Mouse (Mus musculus) embryo, embryonic 9.5 days (tissue): ENCODE results near the gene Gabrb3.

ENCODE experiments used
- DNase-seq: peaks from one replicate; pipeline ENCODE4 v3.0.0-alpha.2; 2017; ENCODE audit errors: extremely low spot score

Gene Gabrb3

DNA sequence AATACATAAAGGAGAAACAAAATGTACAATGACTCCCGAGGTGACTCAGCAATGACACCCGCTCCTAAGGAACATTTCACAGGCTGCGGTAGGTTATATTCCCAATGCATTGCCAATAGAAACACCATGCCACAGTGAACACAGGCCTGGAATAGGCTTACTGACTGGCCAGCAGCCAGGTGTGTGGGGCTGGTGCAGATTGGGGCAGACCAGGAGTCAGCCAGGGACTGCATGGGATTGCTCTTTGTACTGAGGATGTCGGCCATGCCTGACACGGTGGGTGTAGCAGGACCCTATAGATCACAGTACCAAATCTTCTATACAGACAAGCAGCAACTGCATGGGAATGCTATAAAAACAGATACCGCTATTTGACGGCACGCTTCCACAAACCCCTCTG lies 110.5 kb downstream of the Gabrb3 start:
- DNase-seq: no peak

DNA sequence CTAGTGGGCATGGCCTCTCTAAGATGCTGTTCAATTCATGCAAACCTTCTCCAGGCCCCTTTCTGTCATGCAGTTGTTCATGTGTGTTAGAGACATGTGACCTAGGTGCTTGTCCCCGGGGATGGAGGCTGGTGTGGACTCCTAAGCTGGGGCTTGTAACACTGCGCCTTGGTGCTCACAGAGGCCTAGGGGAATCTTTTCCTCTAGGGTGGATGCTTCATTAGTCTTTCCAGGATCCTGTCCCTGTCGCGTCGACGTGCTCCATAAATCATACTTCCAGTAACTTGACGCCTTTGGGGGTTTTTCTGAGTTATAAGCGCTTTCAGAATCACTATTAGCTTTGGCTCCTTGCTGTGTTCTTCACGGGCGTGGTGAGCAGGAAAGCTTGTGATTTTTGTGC lies 113.2 kb downstream of the Gabrb3 start:
- no peak for DNase-seq

DNA sequence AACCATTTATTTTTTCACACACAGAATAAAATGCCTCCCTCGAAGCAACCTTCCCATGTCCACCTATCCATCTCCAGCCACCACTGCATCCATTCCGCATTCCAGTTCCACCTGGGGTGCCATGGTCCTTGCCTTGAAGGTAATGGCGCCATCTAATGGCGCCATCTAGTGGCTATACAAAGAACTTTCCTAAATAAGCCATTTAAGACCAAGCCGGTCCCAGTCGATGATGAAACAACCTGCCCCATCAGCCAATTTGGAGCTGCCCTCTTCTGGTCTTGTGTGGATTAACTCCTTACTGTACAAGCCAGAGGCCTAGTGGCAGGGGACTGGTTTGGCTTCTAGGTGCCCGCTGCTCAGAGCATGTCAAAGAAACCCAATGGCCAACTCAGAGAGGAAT lies 119.1 kb downstream of the Gabrb3 start:
- DNase-seq: peak; percentile 19

DNA sequence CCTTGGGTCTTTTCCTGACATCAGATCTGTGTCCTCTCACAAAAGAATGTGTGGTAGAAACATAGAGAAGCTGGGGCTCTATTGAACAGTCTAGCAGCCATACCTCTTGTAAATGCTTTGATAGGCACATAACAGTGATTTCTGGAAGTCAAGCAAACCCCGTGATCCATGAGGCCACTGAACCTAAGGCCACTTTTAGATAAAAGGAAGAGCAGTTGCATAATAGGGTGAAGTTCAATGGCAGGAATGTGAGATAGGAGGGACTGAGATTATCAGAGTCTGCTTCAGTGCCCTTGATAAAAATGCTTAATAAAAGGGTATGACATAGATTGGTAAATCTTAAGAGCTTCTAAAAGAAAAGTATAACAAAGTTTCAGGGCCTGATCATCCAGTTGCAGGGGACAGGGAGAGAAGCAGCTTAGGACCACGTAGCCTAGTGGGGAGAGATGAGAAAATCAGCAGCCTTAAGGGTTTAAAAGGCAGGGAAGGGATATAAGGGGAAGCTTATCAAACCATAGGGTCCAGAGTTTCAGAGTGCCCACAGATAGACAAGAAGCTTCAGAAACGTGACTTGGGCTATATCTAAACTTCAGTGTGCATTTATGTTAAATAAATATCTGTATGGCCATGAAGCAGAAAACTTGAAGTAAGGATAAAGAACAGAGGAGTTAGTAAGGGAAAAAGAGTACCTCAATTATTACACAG lies 141.4 kb downstream of the Gabrb3 start:
- DNase-seq: no peak

DNA sequence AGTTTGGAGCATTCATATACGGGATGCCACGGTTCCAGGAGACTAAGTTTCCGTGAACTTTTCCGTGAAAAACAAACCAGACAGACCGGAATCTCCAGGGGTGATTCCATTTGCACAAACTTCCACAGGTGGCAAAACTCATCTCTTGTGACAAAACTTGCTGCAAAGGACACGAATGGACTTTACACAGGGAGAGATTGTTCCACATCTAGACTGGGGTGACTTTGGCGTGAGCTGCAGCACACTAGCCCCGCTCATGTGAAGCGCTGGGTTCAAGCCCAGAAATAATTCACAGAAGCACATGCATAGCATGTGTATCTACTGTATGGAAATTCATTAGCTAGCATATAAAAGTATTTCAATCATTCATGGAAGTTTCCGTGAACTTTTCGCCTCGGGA lies 144.9 kb downstream of the Gabrb3 start:
- DNase-seq: no peak

DNA sequence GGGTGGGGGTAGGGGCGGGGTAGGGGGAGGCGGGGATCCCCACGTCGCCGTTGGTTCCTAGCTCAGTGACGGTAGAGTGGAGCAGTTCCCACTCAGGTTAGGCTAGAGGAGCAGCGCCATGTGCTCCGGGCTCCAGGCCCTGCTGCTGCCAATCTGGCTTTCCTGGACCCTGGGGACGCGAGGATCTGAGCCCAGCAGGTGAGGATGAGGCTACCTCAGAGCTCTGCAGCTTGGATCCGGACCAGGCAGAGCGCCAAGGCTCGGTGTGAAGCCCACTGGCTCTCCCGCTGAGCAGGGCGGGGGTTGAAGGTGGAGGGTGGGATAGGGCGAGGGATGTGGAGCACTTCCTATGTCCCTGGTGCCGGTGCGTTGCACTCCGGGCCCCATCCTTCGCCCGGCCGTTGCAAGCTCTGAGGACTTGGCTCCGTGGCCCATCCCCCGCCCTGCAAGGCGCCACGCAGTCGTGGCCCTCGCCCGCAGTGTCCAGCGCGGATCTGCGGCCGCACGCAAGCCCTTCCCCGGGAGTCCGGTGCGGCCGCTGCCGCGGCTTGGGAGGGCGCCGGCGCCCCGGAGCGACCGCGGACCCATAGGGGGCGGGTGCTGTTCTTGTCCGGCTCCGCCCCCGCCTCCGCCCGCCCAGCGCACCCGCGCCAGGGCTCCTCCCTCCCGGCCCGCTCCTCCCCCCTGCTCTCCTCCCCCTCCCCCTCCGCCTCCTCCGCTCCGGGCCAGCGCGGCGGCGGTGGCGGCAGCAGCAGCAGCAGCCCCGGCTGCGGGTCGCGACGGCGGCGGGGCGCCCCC lies 171.2 kb downstream of the Gabrb3 start:
- peak; percentile 88 for DNase-seq

DNA sequence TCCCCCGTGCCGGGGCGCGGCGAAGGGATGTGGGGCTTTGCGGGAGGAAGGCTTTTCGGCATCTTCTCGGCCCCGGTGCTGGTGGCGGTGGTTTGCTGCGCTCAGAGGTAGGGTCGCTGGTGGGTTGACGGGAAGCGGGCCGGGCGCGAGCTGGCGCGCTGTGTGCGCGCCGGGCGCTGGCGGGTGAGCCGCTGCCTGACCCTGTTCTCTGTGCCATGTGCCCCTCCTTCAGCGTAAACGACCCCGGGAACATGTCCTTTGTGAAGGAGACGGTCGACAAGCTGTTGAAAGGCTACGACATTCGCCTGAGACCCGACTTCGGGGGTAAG lies 171.7 kb downstream of the Gabrb3 start:
- DNase-seq: no peak

DNA sequence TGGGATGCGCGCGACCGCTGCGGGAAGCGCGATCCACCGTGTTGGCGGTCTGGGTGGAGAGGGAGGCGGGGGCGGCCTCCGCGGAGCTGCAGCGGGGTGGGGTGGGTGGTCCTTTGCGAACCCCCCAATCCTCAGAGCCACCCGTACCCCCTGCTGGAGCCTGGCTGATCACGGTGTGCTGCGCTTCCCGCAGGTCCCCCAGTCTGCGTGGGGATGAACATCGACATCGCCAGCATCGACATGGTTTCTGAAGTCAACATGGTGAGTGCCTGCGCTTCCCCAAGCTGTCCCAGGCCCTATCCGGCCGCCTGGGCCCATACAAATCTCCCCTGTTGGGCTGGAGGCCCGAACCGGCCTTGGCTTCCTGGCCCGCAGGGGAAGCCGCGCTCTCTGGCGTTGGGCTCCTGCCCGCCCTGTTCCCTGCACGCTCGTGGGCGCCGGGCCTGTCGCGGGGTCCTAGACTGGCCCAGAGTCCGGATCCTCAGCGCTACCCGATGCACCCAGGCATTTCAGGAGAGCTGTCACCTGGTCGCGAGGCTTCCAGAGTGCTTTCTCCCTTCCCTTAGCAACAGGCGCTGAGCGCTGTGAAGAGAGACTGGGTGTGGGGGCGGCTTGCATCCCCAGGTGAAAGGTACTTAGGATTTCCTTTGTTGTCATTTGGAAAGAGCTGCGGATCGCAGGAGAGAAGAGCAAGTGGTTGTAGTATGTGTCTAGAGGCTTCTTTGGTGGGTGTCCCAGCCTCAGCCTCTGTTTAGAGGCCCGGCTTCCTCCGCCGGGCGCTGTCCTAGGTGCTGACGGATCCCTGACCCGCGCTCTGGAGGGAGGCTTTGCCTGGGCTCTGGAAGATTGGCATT lies 172.3 kb downstream of the Gabrb3 start:
- DNase-seq: peak; percentile 74

DNA sequence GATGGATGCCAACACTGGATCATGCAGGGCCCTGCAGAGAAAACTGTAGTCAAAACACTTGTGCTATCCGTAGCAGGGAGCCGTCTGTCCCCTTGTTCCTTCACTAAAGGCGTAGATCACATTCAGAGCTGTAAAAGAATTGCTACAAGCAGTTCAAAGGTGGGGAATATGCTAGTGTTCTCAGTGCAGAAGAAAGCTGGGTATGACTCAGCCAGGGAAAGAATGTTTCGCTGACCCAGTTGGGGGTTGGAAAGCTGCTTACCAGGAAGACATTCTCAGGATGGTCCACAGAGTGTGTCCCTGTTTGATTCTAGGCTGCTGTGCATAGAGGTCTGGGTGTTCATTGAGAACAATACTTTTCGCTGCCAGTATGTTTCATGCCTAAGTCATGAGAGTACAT lies 177.8 kb downstream of the Gabrb3 start:
- DNase-seq: no peak

DNA sequence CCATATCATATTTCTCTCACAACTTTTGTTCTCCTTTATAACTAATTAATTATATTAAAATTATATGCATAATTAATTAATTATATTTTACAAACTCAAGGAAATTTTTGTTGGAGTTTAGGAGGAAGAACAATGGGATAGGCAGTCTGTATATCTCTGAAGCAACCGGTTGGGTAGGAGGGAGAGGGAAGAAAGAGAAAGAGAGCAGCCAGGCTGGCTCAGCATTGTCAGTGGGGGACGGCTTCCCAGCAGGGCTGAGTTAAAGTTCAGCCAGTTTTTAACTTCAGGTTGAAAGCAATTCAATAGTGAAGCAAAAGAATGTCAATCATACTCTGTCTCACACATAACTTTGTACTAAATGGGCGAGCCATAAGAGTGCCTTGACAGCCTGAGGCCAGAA lies 199.2 kb downstream of the Gabrb3 start:
- no peak for DNase-seq

DNA sequence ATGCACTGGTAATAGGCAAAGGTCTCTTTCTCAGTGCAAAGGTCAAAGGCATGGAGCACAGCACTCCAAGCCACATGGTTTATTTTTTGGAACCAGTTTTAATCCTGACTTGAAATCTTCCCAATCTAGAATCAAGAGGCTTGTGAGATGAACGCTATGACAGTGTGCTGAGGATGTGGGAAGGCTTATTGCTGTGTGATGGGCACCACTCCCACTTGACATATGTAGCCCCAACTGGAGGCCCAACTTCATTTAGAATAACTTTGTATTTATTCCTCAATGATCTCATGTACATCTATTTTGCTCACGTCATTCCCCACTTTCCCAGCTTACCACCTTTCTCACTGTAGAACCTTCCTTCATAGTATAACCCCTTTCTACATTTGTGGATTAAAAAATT lies 200.5 kb downstream of the Gabrb3 start:
- DNase-seq: no peak

DNA sequence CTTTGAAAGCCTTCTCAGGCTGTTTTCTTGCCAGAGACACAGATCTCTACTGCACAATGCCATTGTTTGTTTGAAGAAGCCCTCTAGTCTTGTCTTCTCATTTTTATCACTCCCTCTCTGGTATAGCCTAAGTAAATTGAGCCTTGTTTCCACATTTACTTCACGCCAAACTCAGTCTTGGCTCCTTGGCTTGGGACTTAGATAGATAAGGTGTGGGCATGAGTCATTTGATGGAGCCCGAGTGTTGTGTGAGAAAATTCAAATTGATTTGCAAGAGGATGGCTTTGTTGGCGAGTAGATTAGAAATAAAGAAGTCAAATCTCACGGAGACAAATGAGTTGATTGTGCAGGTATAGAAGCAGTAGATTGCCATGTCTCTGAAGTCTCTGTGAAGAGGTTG lies 204.2 kb downstream of the Gabrb3 start:
- DNase-seq: no peak

DNA sequence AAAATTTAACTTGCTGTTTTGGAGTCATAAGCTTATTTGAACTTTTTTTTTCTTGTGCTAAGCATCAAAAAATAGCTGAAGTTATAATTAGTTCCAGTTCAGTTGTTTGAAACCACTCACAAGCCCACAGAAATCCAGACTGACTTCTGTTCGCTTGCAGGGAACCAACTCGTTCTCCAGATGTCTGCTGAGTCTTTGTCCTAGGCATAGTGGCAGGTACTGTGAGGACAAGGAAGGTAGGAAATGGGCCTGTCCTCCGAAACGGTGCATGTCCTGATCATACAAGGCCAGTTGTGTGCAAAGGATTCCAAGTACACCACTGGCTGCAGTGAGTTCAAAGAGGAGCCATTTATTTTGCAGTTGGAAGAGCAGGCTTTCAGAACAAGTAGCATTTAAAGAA lies 215.5 kb downstream of the Gabrb3 start:
- peak; percentile 1 for DNase-seq

DNA sequence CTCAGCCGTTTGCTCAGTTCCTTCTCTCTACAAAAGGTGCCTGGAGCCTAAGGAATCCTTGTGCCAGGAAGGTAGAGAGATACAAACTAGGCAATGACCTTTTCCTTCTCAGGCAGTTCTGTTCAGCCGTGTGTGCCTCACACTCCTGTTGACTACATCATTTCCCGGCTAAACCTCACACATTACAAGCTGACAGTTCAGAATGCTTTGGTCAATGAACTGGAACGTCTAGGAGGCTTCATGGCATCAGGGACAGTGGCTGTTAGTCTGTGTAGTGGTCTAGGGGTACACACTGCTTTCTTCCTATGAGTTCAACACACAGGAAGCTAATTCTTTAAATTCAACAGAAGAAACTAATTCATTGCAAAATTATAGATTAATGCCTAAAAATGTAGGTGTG lies 216.2 kb downstream of the Gabrb3 start:
- no peak for DNase-seq

DNA sequence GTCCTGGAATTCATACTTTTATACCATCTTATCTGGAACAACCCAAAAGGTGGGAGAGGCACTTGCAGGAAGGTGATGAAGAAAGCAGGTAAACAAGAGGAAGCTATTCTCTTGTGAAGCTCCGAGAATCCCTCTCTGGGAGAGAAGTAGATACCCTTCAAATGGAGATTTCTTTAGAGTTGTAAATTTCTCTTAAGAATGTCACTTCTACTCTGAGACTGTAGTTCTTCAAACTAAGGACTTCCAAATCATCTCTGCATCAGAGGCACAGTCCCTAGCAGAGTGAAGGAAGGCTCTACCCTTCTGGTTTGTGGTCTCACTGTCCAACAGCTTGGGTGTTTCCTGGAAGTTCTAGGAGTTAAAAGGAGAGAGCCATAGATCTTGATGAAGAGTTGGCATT lies 221.3 kb downstream of the Gabrb3 start:
- DNase-seq: no peak

DNA sequence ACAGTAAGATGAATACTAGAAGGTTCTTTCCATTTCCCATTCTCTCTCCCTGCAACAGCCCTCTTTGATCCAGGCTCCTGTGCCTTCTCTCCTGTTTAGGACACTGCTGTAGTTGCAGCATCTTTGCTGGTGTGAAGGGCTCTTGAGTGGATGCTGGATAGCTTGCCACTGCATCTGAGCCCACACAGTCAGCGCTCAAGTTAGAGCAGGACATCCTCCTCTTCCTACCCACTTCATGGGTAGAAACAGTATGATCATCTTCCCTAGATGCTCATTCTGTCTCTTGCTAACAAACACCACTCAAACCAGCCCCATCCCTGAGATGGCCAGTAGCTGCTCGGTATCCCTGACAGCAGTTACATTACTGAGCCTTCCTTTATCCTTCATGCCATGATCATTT lies 227.9 kb downstream of the Gabrb3 start:
- DNase-seq: no peak

DNA sequence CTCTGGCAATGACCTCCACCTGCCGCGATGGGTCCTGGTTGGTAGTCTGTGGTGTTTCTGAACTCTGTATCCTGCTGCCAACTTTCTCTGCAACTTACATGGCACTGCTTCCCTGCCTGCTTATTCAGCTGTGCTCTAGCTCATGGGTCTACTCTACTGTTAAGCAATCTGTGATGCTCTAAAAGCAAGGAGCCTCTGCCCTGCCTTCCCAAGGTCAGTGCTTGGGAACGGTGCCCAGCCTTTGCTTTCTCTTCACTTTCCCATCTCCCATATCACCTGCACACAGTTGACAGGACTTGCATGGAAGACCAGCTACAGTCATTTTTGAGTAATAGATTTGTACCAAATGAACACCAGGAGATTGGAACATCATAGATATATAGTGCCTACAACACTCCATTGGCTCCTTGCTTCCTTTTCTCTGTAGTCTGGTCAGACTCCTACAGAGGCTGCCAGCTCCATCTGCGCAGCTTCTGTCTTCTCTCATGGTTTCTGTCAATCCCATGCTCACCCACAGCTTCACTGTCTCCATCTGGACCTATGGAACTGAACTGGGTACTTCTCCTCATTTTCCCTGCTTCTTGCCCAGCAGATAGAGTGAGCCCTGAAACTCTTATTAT lies 228.8 kb downstream of the Gabrb3 start:
- DNase-seq: no peak

DNA sequence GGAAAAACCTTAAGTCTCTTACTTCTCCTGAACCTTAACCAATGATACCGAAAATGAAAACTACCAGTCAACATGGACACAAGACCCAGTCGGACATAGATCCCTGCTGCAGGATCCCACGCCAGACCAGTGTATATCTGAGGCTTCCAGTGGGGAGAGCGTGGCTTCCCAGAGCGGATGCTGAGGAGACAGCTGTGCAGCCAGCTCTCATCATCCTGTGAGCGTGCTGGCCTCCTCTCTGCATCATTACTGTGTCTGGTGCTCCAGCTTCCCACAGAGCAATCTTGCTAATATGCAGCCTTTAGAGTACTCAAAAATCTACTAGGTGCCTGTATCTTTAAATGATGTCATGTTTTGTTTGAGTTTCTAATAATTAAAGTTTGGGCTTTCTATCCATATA lies 257.9 kb downstream of the Gabrb3 start:
- DNase-seq: no peak

DNA sequence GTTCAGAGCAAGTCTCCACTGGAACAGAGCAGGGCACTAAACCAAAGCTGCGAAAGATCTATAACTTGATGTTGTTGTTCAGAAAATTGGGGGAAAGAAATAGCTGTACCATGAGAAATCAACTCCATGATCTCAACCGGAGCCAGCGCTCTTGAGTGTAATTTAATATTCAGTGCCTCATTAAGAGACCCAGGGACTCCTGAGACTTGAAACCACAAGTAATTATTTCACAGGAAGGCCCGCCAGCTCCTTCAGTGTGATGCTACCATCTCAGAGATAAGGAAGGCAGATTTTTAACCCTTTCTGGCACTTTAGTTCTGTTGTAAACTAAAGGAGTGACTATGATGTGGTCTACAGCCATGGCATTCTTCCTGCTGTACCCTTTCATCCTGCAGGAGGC lies 270.3 kb downstream of the Gabrb3 start:
- DNase-seq: no peak

DNA sequence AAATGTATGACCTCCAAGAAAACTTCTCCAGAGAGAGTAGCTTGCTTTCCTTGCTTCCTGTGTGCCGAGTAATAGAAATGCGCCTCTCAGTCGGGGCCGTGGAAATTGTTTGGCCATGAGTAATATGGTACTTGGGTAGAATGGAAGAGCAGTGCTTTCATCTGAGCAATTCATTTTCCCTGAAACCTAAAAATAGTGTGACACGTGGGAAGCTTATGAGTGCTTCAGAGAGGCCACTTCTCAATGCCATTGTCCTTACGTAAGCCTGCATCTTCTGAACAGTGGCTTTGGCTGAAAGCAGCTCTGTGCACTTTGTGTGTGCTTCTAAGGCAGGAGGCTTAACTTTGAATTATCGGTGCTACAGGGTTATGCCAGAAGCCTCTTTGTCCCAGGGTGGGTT lies 280.9 kb downstream of the Gabrb3 start:
- DNase-seq: no peak

DNA sequence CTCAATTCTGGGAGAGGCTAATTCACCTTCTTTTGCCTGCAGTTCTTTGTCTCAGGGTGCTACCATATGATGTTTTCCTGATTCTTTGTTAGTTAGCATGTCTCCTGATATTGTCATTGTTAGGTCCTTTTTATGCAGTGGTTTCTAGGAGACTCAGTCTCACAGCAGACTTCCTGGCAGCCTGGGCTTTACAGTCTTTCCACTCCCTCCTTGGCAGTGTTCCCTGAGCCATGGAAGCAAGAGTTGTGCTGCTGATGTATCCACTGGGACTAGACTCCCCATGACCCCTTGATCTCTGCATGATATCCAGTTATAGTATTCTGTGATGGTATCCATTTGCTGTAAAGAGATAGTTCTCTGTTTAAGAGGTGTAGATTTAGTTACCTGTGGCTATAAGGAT lies 281.6 kb downstream of the Gabrb3 start:
- DNase-seq: no peak

DNA sequence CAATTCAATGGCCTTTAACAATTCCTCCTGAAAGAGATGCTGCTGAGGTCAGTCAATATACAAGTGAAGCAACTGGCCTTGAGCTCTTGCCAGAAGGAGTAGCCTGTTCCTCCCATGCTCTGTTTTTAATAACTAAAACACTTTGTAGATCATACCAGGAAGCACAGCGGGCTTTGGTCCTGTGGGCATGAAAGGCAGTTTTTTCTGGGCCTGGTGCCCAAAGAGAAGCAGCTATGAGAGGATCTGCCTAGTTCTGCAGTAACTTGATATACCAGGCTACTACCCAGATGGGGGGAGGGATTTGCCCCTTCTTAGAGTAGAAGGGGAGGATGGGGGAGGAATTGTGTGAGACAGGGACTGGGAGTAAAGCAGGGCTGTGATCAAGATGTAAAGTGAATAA lies 284.1 kb downstream of the Gabrb3 start:
- DNase-seq: no peak
